Mouse (Mus musculus) mouse embryonic stem cell (cell line): ENCODE results near the gene Saa4.
"Not testable (repeated sequence)": the region's sequence is repeated elsewhere in the genome, so short reads cannot be mapped to it uniquely, and the experiment has no call there.

Source experiments
- in situ Hi-C, 2 experiments: fragments of 300-500 bp; cut with MboI; formaldehyde crosslinking; loops; 1 replicate in 1 of 2; 3 replicates in 1 of 2; pipeline ENCODE4 v1.14.3; 2019 to 2020; ENCODE audit warnings: low sequenced_read_pairs in 2 of 2, low pct_unique_long_range_greater_than_20kb in 1 of 2, mixed read lengths in 1 of 2; ENCODE audit not compliant: unreplicated experiment in 1 of 2

Saa4 gene

DNA sequence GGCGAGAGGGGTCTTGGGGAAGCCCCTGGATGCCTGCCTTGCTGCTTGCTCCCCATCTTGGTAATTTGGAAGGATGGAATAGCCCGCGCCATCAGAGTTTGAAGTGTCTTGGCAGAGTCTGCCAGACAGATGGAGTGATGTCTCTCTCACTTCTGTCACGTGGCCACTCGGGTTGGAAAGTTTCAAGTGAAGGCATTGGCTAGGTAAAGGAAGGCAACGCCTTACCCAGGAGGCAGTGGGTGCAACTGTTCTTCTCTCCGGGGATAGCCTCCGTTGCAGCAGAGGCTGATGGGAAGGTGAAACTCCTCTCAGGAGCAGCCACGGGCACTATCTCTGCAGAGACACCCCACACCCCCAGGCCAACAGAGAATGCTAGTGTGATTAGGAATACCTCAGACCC is 11.9 kb downstream of the Saa4 start:
- in situ Hi-C loops, result no loop called here

DNA sequence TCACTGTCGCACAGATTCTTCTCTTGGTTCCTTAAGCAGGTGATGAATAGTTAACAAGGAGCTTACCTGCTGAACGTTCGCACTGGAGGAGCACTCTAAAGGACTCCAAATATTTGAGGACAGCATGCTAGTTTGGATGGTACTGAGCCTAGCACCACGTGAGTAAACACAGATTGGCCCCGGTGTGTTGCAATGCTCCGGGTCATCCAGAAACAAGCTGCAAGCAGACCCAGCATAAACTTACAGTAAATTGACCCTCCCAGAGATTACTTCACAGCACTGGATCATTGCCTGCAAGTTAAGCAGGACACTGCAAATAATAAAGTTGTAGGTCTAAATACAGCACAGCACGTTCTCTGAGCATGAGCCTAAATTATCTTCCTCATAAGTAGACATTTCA is 12.9 kb downstream of the Saa4 start:
- in situ Hi-C loops, result no loop called here

DNA sequence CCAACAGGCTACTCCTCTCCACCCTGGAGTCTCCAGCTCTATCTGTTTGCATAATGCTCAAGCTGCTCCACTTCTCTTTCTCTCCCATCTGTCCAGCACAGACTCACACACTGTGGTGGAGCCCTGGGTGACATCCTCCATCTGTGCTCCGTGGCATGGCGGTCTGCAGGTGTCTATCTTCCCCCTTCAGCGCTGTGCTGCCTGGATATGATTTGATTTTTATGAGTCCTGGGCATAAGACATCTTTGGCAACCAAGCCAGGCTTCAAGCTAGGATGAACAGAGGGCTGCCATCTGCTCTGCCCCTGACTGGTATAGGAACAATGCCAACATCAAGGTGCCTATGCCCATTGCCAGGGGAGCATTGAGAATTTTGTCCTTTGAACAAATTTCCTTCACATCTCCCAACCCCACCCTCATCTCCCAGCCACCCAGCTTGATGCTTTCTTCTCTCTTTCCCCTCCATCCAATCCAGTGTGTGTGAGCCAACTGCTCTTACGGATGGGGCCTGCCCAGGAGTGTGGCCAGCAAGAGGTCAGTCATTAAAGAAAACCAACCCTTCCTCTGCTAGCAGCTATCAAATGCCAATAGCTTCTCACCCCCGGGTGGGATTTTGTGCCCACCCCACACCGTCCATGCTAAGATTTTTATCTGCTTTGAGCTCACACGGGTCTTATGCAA is 13.7 kb downstream of the Saa4 start:
- in situ Hi-C loops, result no loop called here

DNA sequence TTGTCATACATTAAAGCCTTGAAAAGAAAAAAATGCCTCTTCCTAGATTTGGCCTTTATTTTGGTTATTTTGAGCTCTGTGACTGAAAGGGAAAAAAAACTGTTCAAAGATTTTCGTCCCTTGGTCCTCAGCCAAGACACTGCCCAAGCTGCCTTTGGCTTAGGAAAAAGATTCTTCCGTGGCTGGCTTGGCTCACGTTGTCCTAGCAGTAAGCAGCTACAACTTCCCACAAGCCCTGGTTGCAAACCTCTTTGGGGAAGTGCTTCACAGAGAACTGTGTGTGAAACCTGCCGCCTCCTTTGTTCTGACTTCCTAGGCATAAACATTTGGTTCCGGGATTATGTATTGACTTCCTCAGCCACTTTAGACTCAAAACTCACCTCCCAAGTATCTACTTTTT is 15.5 kb downstream of the Saa4 start:
- in situ Hi-C loops, result no loop called here

DNA sequence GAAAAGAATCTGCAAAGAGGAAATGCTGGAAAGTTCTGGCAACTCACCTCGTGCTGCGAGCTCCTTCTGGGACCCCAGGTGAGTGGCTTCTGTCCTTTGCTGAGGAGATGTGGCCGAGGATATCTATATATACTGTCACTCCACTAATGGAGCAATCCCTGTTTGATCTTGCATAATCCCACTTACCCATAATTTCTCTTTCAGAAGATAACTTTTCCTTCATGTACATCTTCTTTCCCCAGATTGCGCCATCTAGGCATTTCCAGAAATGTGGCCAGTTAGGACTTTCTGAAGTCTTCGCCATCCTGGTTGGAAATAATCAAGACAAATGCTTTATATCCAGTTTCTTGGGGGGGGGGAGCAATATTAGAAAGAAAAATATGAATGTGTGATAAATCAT is 16.8 kb downstream of the Saa4 start, which contains the start of gene Saa3:
TSS of gene Saa3 (minus strand) at position 101 of the 400 bp plus-strand sequence.
- in situ Hi-C loops, result no loop called here

DNA sequence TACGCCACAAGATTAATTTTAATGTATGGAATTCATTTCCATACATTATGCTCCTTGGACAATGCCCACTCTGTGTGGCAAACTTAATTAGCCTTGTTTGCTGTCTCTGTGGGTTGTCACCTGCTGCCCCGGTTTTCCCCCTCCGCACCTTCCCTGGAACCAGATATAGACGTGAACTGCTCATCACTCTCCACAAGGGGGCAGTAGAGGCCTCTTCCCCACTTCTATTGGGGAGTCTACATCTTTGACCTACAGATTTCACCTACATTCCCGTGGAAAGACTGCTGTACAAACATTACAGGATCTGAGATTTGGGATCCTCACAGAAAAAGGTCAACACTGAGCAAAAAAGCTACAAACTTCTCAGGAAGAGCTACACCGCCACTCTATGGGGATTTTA is 17.9 kb downstream of the Saa4 start:
- in situ Hi-C loops, result loop anchor here in 1 of 2 experiments (5.0 kb wide), 1 partner anchor 53 kb away; no protein-coding TSS in a partner anchor

DNA sequence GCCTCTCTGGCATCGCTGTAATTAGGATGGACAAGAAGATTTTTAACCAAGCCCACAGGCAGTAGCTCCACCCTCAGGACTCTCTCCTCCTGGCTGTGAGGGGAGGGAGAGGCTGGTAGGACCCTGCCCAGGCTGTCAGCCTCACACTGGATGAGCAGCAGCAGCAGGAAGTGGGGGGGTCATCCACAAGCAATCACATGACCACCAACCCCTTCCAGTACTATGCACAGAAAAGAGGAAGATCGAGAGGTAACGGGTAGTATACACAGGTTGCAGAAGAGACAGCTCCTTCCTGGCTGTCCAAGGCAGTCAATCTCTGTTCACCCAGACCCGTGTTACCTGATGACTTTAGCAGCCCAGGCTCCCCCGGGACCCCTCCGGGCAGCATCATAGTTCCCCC is 20.2 kb downstream of the Saa4 start:
- in situ Hi-C loops, result loop anchor here in 1 of 2 experiments (5.0 kb wide), 1 partner anchor 55 kb away; no protein-coding TSS in a partner anchor

DNA sequence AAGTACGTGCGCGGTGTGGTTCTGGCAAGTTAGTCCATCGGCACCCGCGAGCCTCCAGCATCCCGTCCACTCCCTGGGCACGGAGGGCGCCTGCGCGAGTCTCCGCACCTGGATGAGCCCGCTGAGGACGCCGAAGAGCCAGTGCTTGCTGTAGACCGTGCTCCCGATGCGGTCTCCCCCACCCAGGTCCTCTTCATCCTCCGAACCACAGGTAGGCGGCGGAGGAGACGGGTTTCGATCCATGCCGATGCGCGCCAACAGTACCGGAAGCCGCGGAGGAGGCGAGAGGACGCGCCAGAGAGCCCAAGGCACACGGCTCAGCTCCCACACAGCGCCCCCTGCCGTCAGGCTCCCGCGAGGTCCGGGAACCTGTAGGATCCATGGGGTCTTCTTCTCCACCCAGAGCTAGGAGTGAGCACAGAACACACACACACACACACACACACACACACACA is 22.0 kb downstream of the Saa4 start, which contains the start of gene Saal1:
TSS of gene Saal1 (minus strand) at position 291 of the 455 bp plus-strand sequence.
- in situ Hi-C loops, result loop anchor here in 1 of 2 experiments (5.0 kb wide), 1 partner anchor 57 kb away; no protein-coding TSS in a partner anchor

DNA sequence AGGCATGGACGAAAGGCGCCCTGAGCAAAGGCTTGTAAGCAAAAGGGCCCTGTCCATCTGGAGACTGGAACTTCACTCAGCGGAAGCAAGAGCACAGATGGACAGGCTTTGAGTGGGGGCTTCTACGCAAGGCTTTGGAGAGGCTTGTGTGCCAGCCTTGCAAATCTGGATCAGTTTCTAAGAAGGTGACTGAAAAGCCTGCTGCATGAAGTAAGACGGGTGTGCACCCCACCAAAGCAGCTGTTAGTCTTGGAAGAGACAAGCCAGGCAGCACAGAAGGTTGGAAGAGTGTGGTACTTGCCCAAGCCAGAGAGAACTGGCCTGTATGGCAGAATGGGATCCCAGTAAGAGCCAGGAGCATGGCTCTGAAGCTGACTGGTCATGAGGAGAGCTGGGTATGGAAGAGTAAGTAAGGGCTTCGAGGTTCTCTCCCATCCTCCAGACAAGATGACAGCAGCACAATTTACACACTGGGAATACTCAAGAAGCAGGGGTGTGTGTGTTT is 31.8 kb downstream of the Saa4 start:
- in situ Hi-C loops, result loop anchor here in 1 of 2 experiments (5.0 kb wide), 1 partner anchor 97 kb away; the partner anchor contains the start of genes Gtf2h1 and Hps5

DNA sequence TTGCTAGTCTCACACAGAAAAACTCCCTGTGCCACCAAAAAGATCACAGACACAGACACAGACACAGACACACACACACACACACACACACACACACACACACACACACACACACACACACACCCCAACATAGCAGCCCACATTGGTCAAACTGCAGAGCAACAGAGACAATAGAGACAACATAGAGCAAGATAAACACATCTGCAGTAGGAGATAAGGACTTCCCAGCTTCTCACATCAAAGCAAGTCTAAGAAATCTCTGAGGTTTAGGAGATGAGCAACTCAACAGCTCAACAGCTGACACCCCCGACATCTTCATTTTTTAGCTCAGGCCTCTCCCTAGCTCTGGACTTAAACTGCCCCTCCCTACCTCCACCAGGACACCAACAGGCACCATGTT is 35.6 kb downstream of the Saa4 start:
- in situ Hi-C loops, result no loop called here

DNA sequence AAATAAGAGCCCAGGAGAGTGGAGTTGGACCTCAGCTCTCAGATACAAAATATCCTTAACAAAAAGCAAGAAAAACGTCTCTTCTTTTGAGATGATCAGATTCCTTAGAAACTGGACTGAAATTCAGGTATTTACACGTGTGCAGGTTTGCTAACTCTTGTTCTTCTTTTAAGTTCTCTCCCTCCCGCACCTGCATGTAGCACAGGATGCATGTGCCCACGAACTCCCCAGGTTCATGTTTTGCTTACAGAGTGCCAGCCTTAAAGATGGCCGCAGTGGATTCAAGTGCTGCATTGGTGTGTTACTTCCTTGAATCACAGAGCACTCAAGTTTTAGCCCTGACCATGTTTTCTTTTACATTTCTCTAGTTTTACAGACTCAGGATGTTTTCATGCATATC is 45.6 kb downstream of the Saa4 start:
- in situ Hi-C loops, result no loop called here

DNA sequence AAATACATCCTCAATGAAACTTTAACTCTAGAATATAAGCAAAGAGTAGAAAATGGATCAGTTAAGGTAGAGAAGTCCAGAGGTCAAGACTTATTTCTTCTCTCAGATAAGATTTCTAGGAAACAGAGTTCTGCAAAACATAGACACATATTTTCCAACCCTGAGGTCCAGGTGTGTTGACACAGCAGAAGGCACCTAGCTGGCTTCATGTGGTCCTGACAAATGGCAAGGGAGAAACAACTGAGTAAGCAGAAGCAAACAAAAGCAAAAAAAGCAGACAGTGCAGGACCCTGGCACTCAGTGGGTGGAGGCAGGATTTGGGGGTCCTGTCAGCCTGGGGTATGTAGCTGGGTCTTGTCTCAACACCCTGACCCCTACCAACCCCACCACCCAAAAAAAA is 51.7 kb downstream of the Saa4 start:
- in situ Hi-C loops, result no loop called here

DNA sequence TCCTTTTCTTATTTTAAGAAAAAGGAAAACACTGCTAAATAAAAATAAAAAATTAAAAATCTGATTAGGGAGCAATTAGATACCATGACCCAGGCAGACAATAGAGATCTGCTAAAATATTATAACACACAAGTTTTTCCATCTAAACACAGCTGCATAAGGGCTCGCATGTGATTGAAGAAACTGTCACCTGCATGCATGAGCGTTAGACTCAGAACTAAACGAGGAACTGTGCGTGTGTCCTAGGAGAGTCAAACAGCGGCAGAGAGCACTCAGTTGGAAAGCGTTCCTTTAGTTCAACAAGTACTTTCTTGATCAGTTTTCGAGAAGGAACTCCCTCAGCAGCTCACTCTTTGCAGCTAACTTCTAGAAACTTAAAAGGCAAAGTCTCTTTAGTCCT is 53.4 kb downstream of the Saa4 start:
- in situ Hi-C loops, result not testable (repeated sequence)

DNA sequence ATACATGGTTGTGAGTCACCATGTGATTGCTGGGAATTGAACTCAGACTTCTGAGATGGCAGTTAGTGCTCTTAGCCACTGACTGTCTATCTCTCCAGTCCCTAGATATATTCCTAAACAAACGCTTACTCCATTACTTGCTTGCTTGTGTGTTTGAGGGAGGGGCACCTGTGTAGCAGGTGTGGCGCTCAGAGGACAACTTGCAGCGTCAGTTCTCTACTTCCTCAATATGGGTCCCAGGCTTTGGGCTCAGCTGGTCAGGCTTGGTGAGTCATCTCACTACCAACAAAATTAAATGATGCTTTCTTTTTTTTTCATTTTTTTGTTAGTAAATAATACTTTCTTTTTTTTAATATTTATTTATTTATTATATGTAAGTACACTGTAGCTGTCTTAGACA is 54.0 kb downstream of the Saa4 start:
- in situ Hi-C loops, result no loop called here
